Mouse (Mus musculus) activated CD4-positive, CD25-positive, alpha-beta regulatory T cell, adult 4 months (primary cell): ENCODE data around the gene Mthfr. TPM values are rescaled to one million over a fixed set of nuclear protein-coding genes. Genes with fewer than 3 reads are reported as not detected.

Experiments
- ATAC-seq: one replicate; pipeline ENCODE4 v1.8.0; 2017
- polyA plus RNA-seq, 2 experiments: library from polyadenylated mRNA; unstranded; fragments of 100-300 nt; shearing (Covaris generic); gene quantifications; one replicate each; pipeline ENCODE4 v1.2.1; 2017

Mthfr gene
- polyA plus RNA-seq: 10 to 100 TPM in 1 of 2 experiments, 1 to 10 TPM in 1; 6.0 to 12.9 TPM

DNA sequence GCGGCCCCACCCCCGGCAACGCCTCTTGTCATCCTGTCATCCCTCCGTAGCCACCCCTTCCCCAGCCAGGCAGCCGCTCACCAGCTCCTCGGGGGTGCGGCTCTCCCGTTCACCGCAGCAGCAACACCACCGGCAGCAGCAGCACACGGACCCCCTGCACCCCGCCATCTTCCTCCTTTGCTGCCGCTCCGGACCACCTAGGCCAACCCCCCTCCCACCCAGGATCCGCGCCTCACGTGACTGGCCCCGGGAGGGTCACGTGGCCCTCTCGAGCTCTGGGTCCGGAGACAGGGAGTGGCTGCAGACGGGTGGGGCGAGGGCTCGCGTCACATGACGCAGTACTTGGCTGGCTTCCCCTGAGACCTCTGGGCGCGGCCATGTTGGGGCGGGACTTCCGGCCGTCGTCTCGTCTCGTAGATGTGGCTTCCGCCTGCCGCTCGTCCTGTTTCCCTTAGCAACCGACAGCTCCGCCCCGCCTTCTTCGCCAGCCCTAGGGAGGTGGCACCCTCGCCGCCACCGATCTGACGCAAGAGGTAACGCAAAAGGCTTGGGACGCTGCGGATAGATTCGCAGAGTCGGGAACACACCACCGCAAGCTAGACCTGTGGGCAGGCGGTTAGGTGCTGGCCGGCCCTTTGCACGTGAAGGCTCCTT lies at the start of gene Mthfr, which contains the start of gene Clcn6:
Mthfr (plus strand) TSS at position 478 of the 654 bp plus-strand sequence.
Clcn6 (minus strand) TSS at position 222 of the 654 bp plus-strand sequence.
- peak; percentile 89 for ATAC-seq

DNA sequence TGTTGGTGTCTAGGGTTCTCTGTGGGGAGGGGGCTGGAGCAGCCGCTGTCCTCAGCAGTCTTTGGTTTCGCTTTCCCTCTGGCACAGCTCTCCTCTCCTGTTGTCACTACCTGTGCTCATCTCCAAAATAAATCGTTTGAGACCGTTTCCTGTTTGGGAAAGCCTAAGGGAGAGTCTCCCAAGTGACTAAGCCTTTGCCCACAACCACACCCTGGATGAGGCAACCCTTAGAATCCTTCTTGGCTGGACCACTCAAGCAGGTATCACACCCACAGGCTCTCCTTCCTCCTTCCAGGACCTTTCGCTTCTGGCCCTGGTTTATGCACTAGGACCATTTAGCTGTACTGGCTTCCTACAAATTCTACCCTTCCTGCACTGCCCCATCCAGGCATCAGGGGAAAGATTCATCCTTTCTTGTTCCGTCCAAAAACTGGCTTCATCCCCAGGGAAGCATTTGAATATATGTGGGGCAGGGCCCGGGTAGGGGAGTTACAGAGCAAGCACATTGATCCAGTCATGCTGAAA lies 45.2 kb upstream of the Mthfr start:
- ATAC-seq: no peak

DNA sequence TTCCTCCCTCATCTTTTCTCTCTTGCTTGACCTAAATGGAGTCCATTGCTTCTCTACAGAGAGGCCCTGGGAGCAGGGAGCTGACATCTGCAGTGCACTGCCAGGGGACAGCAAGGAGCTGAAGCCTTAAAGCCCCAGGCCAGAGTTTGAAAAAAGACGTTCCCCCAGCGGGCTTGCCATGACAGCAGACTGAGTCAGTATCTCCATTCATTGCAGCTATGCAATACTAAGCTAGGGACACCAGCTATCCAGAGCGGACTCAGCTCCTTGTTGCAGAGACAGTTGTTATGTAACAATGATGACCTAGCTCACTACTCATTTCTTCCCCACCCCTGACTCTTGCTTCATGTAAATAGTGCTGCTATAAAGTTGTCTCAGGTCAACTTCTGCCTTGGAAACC lies 43.6 kb upstream of the Mthfr start:
- ATAC-seq: no peak

DNA sequence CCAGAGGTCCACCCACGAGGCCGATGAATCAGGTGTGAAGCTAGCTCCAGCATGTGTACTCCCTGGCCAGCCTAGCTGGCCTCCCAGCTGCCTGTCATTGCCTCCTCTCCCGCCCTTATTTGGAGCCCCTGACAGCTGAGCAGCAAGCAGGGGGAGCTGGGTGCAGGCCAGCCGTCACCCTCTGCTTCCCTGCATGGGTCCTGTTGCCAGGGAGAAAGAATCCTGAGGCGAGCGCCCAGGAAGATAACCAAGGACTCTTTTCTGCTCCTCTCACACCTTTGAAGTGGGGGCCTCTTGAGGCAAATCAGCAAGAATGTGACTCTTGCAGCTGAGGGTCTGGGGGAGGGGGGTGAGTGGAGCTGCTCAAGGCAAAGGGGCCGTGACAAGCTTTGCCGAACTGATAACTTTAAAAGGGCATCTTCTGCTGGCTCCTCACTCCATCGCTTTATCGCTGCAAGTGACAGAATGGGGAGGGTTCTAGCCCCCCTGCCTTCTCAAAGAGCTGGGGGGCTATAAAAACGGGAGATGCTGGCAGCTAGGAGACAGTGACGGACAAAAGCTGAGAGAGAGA lies 38.6 kb upstream of the Mthfr start, which contains the start of gene Nppa:
Nppa (plus strand) TSS at position 521 of the 571 bp plus-strand sequence.
- ATAC-seq: no peak

DNA sequence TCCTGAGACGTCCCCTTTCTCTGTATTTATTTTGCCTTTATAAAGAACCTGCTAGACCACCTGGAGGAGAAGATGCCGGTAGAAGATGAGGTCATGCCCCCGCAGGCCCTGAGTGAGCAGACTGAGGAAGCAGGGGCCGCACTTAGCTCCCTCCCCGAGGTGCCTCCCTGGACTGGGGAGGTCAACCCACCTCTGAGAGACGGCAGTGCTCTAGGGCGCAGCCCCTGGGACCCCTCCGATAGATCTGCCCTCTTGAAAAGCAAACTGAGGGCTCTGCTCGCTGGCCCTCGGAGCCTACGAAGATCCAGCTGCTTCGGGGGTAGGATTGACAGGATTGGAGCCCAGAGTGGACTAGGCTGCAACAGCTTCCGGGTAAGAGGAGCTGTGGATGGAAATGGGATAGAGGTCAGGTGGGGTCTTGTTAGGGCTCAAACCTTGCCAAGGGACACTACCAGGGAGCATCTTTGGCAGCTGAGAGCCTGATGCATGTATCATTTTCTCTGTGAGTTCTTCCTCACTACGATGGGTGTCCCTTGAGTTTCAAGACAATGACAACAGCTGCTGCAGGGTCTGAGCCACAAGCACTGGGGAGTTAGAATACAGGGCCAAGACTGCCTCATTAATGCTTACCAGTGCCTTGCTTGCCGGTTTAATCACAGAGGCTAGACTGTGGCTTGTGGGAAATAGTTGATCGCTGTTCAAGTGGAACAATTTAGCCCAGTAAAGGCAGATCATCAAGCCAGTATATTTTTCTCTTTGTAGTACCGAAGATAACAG lies 37.7 kb upstream of the Mthfr start:
- ATAC-seq: no peak

DNA sequence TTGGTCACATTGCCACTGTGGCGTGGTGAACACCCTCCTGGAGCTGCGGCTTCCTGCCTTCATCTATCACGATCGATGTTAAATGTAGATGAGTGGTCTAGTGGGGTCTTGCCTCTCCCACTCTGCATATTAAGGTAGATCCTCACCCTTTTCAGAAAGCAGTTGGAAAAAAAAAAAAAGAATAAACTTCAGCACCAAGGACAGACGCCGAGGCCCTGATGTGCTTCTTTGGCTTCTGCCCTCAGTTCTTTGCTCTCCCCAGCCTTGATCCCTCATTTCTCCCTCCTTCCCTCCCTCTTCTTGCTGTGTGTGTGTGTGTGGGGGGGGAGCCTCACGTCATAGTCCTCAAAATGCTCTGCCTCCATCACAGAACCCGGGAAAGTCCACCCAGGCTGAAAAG lies 37.0 kb upstream of the Mthfr start:
- no peak for ATAC-seq

DNA sequence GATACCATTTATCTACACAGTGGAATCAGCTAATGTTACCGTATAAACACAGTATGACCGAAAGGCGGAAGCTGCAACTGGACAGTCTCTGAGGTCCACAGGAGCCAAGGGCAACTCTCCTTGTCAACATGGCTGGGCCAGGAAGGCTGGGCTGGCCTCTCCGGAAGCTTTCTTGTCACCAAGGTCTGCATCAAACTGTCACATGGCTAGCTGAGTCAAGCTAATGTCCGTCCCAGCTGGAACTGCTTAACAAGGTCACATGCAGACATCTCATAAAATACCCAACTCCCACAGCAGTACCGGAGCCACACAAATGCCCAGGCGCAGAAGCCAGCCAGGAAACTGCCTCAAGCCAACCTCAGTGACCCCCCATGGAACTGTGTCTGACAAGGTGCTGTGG lies 34.5 kb upstream of the Mthfr start:
- no peak for ATAC-seq

DNA sequence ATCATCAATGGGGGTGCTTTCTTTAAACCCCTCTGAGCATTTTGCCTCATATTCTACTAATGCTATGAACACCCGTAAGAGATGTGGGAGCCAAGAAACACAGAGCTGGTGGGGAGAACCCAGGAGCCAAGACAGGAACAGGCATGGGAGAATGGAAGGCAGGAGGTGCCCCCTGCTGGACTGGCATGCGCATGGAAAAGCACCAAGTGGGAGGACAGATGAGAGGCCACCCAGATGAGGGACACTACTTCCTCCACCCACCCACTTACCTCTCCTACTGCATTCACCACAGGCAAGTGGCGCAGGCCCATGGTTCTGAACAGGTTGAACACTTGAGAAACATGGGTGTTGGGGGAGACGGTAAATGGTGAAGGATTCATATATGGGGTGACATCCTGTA lies 30.5 kb upstream of the Mthfr start:
- ATAC-seq: no peak

DNA sequence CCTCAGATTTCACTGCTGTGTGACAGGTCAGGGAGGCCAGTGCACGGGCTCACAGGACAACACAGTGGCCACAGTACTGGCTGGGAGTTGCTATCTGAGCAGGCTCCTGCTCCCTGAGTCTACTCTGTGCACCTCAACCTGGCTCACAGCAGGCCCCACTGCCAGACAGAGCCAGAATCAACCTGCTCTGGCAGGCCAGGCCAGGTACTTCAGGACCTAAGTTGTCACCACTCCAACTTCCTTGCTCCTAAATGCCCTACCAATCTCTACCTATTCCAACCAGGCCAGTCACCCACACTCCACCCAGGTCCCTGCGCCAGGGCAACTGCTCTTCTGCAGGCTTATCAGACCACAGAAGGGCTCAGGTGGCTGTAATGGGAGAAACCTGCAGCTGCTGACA lies 29.2 kb upstream of the Mthfr start:
- no peak for ATAC-seq

DNA sequence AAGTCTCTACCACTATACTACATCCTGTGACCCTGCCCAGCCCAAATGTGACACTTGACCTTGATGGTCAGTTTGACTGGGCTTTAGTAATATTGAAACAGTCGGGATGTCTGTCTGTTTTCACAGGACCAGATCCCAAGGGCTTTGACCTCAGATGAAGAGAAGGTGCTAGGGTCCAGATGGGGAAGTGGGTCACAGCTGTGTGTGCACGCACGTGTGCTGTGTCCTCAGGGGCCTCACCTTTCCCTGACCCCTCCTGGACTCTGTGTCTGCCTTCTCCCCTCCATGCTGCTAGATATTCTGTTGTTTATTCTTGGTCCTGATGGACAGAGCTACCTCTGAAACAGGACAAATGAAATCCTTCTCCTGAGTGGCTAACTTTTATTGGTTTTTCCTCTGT lies 27.5 kb upstream of the Mthfr start:
- ATAC-seq: no peak

DNA sequence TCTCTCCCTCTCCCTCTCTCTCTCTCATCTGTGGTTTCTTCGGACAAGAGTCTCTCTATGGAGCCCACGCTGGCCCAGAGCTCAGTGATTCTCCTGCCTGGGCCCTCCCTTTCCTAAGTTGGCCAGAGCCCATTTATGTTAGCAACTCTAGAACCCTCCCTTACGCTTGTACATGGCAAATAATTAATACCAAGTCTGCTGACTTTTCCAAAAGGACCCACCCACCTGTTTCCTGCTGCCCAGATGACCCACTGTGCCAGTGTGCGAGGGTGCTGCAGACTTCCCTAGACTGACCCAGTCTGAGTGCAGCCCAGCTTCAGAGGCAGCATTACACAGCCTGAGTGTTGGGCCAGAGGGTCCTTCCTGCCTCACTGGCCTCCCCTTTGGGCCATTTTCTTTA lies 26.7 kb upstream of the Mthfr start:
- no peak for ATAC-seq

DNA sequence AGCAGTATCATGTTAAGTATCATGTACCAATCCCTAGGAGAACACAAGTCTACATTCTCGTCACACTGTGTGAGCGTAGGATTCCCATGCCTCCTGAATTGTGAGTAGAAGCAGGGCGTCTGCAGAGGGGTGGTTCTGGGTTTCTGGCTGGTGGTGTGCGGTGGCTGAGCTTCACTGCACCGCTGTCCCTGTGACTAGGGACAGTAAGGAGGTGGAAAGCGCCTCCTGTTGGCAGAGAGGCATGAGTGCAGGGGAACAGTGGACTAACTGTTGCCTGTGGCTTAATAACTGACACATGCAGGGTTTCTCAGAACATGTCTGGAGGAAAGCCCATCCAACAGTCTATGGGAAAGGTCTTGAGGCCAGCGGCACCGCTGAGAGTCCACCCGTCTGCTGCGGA lies 23.5 kb upstream of the Mthfr start:
- no peak for ATAC-seq

DNA sequence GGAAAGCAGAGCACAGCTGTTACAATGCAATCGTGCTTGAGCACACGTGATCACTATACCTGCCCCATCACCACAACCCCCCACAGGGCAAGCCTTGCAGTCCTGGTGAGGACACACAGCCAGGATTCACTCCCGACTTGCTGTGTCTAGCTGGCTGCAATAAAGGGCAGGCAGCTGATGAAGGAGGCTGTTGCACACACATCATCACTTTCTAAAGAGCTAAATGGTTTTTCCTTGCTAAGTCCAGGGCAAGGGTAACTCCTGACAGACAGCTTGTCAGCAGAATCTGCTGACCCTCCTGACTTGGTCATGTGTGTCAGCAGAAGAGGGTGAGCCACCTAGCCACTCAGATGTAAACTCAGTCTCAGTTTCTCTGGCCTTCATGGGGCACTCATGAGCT lies 21.9 kb upstream of the Mthfr start:
- no peak for ATAC-seq

DNA sequence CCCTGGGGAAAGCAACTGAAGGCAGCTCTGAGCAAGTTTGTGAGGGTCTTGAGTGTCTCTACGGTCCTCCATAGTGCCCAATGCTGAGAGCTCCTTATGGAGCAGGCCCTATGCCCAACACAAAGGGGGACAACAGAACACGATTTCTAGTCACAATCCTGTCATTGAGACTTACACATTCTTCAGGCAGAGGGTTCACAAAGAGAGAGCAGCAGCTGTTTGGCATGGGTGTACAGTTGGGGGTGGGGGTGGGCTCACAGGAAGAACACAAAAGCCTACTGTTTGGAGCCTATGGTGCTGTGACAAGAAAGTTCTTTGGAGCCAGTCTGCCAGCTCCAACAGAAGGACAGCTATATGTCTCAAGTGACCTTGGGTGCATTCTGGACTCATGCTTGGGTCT lies 20.5 kb upstream of the Mthfr start:
- no peak for ATAC-seq

DNA sequence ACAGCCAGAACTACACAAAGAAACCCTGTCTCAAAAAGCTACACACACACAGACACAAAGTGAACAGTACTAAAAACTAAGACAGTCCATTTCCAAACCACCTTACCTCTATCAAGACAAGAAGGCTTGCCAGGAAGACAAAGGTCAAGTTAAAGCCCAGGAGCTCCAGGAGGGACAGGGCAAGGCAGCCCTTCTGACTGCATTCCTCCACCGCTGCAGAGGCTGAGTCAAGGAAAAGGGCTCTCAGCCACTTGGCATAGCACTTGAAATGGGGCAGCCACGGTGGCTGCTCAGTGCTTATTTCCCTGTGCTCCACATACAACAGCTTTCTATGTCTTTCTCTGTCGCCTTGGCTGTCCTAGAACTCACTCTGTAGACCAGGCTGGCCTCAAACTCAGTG lies 14.9 kb upstream of the Mthfr start:
- no peak for ATAC-seq

DNA sequence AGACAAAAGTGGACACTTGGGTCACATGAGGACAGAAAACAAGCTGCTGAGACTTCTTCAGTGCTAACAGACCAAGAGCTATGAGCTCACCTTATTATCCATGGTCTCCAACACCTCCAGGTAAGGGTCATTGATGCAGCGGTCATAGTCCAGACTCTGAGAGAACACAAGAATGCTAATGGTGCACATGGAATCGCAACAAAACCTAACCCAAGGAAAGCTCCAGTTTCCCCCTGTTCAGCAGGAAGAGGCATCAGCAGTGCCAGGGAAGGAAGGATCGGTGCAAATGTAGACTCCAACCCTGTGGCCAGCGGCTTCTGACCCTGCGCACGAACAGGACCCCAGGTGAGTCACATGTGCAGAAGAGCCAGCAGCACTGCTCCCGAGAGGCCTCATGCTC lies 9.6 kb upstream of the Mthfr start:
- ATAC-seq: no peak

DNA sequence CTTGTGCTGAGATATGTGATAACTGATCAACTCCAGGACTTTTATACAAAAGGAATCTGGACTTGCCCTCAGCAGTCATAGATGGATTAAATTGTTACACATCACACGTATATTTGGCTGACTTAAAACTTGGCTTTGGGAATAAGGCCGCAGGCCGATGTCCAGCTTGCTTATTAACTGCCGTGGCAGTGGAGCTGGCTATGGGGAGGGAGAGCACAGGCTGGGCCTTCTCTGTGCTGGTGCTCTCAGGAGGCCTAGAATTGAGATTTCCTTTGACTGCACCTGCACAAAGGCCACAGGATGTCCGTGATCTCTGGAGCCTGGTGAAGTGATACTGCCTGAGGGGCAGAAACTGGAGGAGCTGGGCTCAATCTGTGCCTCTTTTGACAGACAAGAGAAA lies 8.4 kb upstream of the Mthfr start:
- no peak for ATAC-seq

DNA sequence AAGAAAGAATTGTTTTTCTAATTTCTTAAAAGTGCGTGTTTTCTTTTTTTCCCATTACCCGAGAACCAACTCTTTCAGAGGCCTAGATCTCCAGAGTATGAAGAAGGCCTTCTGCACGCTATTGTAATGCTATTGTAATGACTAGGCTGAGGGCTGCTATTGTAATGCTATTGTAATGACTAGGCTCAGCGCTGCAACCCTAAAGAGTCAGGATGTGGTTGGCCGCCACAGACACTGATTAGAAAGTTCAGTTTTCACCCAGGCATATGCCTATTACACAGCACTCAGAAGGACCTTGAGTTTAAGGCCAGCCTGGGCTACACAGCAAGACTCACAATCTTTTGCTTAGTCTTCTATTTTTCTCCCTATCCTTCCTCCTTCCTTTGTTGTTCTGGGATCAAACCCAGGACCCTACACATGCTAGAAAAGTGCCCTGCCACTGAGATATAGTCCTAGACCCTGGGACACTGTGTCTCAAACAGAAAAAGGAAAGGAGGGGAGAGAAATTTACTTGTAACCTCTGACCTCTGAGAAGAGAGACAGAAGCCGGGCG lies 4.9 kb upstream of the Mthfr start:
- peak; percentile 50 for ATAC-seq

DNA sequence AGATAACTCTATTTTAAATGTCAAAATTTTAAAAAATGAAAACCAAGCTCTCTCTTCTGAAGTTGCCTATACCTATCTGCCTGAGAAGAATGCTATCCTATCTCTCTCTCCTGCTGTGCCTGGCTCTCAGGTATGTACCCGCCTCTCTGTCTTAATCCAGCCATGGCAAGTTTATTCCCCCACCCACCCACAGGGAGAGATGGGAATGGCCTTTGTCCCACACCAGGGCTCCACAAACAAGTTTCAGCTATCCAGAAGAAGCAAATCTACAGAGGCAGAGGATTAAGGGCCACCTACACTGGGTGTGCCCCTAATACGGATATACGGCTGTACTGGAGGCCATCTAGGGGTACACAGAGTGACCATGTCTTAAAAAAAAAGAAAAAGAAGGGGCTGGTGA lies 3.4 kb upstream of the Mthfr start:
- ATAC-seq: no peak

DNA sequence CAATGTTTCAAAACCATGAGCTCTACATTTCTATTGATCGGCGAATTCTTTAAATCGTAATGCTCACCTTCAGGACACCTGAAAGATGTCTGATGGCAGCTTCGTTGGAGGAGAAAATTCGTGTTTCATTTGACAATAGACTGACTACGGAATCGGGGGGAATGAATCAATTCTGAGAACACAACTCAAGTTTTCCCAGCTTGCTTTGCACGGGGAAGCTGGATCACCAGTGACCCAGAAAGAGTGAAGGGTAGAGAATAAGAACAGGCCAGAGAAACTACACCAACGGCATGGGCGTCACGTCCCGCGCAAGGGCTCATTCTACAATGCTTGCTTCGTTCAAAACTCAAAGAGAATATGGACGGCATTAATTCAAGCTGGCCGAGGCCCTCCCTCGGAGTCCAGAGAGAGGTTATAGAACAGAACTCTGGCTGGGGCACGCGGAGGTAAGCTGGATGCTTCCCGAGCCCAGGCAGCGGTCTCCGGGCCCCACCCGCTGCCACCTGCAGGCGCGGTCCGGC lies 738 bp upstream of the Mthfr start:
- no peak for ATAC-seq

DNA sequence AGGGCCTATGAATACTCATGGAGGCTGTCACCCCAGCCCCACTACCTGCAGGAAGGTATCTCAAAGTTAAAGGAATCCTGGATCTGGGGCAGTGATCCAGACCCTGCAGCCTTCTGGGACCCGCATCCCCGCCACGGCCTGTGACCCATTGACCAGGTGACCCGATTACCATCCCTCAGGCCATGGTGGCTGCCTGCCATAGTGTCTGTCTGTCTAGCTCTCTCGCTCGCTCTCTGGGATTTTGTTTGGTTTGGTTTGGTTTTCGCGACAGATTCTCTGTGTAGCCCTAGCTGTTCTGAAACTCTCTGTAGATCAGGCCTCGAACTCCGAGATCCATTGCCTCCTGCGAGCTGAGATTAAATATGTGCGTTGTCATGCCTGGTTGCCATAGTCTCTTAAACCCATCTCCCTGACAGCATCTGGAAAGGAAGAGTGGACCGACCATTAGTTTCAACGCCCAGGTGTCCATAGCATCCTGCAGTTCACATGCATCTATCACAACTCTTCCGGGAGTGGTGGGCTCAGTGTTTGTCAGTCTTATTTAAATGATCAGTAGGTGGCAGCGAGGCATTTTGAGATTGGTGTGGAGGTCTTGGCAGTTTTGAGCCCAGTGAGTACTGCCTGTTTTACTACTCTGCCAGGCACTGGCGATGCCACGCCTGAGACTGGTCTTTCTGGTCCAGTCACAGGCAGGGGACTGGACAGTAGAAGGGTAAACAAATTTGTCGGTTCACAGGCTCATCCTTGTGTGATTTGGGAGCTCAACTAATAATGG lies 564 bp downstream of the Mthfr start:
- no peak for ATAC-seq
